Mouse (Mus musculus): ENCODE data around the gene Lrp1.

GRCm38 (mm10) chr10:127542084-127542483 is 78.9 kb downstream of the Lrp1 start:
- TF ChIP-seq CTCF (IDR thresholded peaks at IDR 0.05) (no peak), POLR2A (IDR thresholded peaks at IDR 0.05; ENCODE audit: insufficient read depth, low read depth, low read length) (no peak)

Data from heart, adult 2 months (tissue).